Mouse (Mus musculus): ENCODE measurements around the gene Tmem33.

DNA sequence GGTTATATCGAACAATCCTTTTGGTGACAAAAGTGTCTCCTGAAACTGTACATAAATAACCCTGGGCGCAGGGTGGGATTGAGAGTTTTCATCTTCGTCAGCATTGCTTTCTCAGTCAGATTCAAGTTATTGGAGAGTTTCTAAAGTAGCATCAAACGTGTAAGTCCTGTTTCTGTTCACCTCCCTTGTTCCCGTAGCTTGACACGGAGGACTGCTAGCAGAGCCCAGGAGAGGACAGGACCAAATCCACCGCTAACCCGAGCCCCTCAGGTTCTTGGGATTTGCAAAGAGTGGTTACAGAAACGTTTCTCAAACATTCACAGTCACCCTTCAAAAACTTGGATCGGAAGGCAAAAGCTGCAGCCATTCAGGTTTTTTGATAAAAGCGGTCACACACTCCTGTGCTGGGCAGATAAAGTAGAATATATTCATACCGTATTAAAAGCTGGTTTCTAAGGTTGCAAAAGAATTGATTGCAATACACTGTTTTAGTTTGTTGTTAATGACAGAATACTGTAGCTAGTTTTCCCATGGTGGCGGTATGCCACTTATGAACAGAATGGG is 47.4 kb downstream of the Tmem33 start:
- no peak for TF ChIP-seq CTCF (IDR thresholded peaks at IDR 0.05; ENCODE audit: low read depth, low read length)
- TF ChIP-seq POLR2A (IDR thresholded peaks at IDR 0.05; ENCODE audit: extremely low read depth, insufficient read depth, low read length), result no peak
